Mouse (Mus musculus): ENCODE data around the gene Sycp2. TPM values are rescaled to one million over a fixed set of nuclear protein-coding genes. Genes with fewer than 3 reads are reported as not detected.
A peak's percentile ranks its signal among the peaks of the same experiment; 100 is the strongest.
"Not testable (repeated sequence)": the region's sequence is repeated elsewhere in the genome, so short reads cannot be mapped to it uniquely, and the experiment has no call there.

Gene Sycp2
- total RNA-seq, 2 experiments from 2014 or later: 0.18 to 0.28 TPM

- DNase-seq: peak; percentile 37
Measured at GRCm38 (mm10) chr2:178413481-178414260, 6.2 kb upstream of the Sycp2 start.

- DNase-seq: no peak
Measured at GRCm38 (mm10) chr2:178413081-178413480, 5.6 kb upstream of the Sycp2 start.

- peak; percentile 45 for DNase-seq
Measured at GRCm38 (mm10) chr2:178412598-178412997, 5.1 kb upstream of the Sycp2 start.

DNA sequence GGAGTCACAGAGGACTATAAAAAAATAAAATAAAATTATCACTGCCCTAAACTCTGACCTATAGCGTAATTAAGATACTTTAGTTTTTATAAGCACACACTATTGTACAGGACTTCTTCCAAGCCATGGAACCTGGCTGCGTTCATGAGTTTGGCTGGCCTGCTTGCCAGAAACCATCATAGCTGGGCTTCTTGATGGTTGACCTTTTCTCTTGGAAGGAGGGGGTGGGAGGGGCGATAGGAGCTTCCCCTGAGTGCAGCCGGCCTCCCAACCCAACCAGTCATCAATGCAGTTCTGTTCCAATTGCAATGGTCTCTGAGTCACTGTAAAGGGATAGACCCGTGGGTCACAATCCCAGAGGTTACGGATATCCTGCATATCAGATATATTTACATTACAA, 2.8 kb upstream of the Sycp2 start:
- no peak for DNase-seq

DNA sequence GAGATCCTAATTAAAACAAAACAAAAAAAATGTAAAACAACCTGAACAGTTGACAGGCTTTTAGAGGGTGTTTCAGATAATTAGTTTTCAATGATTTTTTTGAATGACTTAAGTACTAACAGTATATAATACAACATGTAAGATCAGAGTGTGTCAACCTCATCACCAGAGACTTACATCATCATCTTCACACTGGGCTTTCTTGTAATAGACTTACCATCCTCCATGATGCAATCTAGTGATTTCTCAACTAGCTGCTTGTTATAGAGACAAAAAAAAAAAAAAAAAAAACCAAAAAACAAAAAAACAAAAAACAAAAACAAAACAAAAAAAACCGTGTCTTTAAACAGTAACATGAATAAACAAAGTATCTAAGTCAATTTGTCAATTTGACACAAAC, 1.5 kb upstream of the Sycp2 start:
- no peak for DNase-seq

GRCm38 (mm10) chr2:178342597-178342996, 64.9 kb downstream of the Sycp2 start:
- no peak for DNase-seq

DNA sequence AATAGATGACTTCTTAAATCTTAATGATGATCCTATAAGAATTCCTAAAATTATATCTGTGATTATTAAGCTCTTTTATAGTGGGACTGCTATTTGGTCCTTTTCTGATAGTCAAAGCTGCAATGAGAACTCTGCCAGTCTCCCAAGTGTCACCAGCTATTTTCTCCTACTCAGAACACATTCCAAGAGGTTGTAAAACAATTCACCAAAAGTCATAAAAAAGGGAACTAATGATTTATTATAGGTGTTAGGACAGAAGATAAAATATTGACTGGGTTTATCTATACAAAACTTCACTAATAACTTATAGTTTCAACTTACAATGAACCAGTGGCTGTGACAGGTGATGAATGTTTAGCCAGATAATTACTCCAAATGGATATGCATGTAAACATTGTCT, 65.4 kb downstream of the Sycp2 start:
- DNase-seq: not testable (repeated sequence)

DNA sequence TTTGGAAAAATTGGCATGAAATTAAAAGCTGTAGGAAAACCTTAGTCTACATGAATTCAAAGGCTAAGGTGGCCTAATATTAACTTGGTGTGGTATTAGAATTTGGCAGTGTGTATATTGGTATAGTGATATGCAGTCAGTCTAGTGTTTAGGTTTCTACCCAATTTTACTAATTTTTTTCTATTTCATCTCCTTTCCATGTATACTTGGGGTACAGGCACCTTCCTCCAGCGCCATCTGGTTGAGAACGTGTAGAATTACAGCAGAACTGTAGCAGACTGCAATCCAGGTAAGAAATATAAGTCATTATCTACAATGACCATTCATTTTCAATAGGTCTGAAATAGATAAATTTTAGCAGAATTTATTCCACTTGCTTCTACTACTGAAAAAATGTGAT, 68.4 kb downstream of the Sycp2 start:
- DNase-seq: no peak

DNA sequence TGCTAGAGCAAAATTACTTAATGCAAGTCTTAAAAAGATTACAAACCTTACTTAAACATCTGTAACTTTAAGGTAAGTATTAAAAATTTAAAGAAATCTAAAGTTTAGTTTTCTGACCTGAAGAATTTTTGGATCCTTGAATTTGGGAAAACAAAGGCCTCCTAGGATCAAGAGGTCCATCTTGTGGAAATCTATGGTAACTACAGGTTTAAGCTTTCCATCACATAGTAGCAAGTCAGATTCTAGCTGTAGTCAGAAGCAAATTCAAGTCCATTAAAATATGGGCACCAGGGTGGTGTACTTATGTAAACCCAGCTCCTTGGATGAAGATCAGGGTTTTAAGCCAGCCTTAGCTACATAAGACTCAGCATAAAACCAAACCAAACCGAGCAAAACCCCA, 69.6 kb downstream of the Sycp2 start:
- DNase-seq: no peak

DNA sequence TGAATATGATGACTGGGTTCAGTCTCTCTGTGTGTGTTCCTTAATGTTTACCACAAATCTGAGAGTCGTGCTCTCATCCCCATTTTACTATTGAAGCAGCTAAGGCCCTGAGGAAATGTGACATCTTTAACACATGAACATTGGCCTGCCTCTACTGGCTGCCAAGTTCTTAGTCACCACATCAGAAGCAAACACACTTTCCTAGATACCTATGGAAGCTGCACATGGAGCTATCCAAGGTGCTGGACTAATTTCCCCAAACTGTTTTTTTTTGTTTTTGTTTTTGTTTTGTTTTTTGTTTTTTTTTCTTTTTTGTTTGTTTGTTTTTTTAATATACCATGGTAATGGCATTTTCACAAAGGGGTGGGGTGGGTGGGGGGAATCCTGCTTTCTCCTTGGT, 77.5 kb downstream of the Sycp2 start:
- no peak for DNase-seq

- DNase-seq: no peak
Measured at GRCm38 (mm10) chr2:178329551-178329950, 77.9 kb downstream of the Sycp2 start.

GRCm38 (mm10) chr2:178327466-178328040, 79.9 kb downstream of the Sycp2 start:
- DNase-seq: peak; percentile 30

- no peak for DNase-seq
Measured at GRCm38 (mm10) chr2:178326750-178327465, 80.6 kb downstream of the Sycp2 start.

DNA sequence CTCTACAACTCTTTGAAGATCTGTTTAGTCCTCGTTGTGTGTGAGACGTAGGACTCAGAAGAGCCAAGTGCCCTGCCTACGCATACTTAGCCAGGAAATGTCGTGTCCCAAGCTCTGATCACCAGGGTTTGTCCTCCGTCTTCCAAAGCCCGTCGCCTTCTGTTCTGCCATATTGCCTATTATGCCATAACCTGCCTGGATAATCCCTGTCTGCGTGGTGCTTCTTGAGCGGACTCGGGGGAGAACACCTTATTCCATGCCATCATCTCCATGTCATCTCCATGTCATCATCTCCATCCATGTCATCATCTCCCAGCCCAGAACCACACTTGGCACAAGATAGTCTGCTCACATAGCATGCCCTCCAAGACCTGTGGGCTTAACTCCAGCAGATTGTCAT, 81.4 kb downstream of the Sycp2 start:
- no peak for DNase-seq

DNA sequence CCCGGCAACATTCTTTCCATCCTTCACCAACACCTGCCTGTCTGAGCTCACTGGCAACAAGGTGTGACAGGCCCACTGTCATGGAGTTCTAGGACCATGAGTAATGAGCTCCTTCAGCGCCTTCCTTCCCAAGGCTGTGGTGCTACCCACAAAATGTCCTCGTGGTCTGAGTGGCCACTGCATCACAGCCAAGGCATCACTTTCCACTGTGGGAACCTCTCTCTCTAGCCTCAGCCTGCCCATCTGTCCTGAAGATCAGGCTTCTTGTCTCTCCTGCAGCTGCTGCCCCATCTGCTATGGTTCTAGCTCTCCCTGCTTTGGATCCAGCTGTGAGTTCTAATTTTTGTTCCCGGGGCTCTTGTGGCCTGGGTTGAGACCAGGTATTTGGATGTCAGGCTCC, 82.7 kb downstream of the Sycp2 start:
- DNase-seq: no peak

DNA sequence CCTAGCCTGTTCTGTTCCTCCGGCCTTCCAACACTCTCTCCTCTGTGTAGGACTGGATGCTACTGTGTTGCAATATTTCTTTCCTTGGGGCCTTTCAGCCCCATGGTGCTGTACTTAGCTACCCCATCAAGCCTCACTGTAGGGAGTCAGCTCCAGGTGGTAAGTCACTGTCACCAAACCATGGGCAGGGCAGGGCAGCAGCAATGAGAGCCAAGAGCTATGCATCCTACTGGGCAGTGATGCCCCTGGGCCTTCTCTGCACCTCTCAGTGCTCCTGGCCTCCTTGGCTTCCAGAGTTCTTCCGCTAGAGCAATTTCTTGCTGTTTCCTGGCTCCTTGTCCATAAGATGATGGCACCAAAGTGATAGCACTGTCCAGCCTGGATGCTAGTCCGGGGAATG, 83.1 kb downstream of the Sycp2 start:
- no peak for DNase-seq

- DNase-seq: no peak
Measured at GRCm38 (mm10) chr2:178321271-178321670, 86.2 kb downstream of the Sycp2 start.

DNA sequence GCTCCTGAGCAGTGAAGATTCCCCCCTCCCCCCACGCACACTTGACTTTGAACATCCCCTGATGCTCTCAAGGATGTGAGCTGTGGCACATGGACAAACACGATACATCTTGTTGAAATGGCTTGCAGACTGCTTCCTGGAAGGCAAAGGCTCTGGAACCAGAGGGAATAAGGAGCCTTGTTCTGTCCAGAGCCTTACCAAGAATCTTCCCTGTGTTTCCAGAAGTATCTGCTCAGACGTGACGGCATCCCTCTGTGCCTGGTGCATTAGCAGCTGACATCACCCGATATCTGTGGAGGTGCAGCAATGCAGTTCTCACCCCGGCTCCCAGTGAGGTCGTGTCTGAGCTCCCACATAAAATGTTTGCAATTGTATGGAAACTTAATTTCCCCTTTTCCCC, 87.7 kb downstream of the Sycp2 start:
- DNase-seq: no peak

- DNase-seq: no peak
Measured at GRCm38 (mm10) chr2:178316281-178316680, 91.2 kb downstream of the Sycp2 start.

- no peak for DNase-seq
Measured at GRCm38 (mm10) chr2:178313539-178313938, 93.9 kb downstream of the Sycp2 start.

- DNase-seq: no peak
Measured at GRCm38 (mm10) chr2:178304669-178305068, 102.8 kb downstream of the Sycp2 start.

DNA sequence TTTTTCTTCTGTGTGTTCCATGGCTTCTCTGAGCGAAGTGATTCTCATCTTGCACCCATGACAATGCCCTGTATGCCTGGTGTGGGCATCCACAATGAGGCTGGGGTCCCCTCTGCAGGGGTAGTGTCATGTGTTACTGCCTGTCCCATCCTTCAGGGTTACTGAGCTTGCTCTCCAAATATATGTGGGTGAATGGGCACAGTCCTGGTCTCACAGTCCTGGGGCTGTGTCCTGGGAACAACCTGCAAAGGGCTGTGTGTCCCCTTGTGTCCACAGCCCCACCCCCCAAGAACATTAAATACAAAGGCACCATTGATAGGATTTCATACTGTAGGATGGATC, 103.3 kb downstream of the Sycp2 start:
- DNase-seq: no peak

GRCm38 (mm10) chr2:178303453-178304187, 103.9 kb downstream of the Sycp2 start:
- no peak for DNase-seq
